Mouse (Mus musculus) thymus, adult 2 months (tissue): Measurements from ENCODE around the gene Ncan.

Source experiments
- CTCF ChIP-seq: fragments of 200-500 bp; IDR thresholded peaks from 2 replicates; pipeline ENCODE4 v1.5.1; 2012; ENCODE audit warnings: mild to moderate bottlenecking, control low read depth, low read length, moderate library complexity, borderline replicate concordance; ENCODE audit not compliant: control insufficient read depth, poor library complexity, insufficient read depth; ENCODE audit errors: extremely low read depth
- POLR2A ChIP-seq: fragments of 200-500 bp; IDR thresholded peaks from 2 replicates; pipeline ENCODE4 v1.6.1; 2012; ENCODE audit warnings: mild to moderate bottlenecking, low read length, control low read depth, moderate library complexity; ENCODE audit not compliant: control insufficient read depth, poor library complexity, insufficient read depth; ENCODE audit errors: extremely low read depth

DNA sequence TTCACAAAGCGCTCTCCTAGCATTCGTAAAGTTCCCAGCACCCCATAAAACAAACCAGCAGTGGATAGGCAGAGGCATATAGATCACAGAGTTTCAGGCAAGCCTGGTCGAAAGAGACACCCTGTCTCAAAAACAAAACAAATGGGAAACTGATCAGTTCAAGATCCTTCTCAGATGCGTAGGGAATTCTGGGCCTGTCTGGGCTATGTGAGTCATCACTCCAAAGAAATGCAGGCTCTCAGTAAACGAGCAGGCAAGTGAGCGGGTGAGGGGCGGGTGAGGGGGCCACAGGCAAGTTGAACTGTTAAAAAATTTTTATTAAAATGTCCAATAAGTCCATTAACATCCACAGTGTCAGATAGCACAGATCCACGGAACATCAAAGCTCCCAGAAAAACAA lies 27.9 kb downstream of the Ncan start:
- no peak for TF ChIP-seq CTCF
- TF ChIP-seq POLR2A = no peak
